Mouse (Mus musculus) liver, adult 2 months (tissue): Measurements from ENCODE around the gene Fnip2.

Experiments
- CTCF ChIP-seq: fragments of 200-500 bp; IDR thresholded peaks from 2 replicates; pipeline ENCODE4 v1.5.1; 2011; ENCODE audit warnings: low read depth, low read length, control low read depth
- POLR2A ChIP-seq: fragments of 200-500 bp; IDR thresholded peaks from 2 replicates; pipeline ENCODE4 v1.6.1; 2011; ENCODE audit warnings: low read length, control low read depth; ENCODE audit not compliant: insufficient read depth; ENCODE audit errors: extremely low read depth

DNA sequence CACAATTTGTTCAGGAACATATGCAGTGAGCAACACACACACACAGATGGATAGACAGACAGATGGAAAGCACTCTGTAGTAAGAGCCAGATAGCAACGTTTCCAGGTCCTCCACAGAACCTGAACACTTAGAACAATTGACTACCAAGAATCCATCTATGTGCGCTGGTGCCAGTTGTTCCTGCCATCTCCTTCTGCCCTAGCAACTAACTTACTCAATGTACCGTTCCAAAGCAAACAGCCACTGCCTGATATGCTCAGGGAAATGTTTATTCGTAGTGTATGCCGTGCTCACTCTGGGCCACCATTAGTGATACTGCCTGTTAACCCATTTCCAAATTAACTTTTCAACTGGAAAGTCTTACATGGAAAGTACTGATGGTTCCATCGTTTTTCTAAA, 12.5 kb downstream of the Fnip2 start:
- TF ChIP-seq POLR2A (no peak), CTCF (no peak)
